Mouse (Mus musculus) ES-Bruce4 (cell line): ENCODE results near the gene Dnhd1. TPM values are rescaled to one million over a fixed set of nuclear protein-coding genes. Genes with fewer than 3 reads are reported as not detected.

Source experiments
- H3K27ac ChIP-seq: 2 replicates; pipeline ENCODE4 v1.5.1; 2012; ENCODE audit warnings: low read length, inconsistent platforms; ENCODE audit not compliant: insufficient read depth
- H3K27me3 ChIP-seq: 2 replicates; pipeline ENCODE4 v1.6.1; 2012; ENCODE audit warnings: mild to moderate bottlenecking, low read length, inconsistent platforms; ENCODE audit not compliant: control insufficient read depth, poor library complexity, insufficient read depth, severe bottlenecking
- H3K36me3 ChIP-seq: 2 replicates; pipeline ENCODE4 v1.6.1; 2012; ENCODE audit warnings: inconsistent platforms, mild to moderate bottlenecking, low read length, moderate library complexity; ENCODE audit not compliant: control insufficient read depth, poor library complexity, insufficient read depth, severe bottlenecking
- H3K4me1 ChIP-seq: one replicate; pipeline ENCODE4 v1.8.1; 2011; ENCODE audit warnings: low read length; ENCODE audit not compliant: control insufficient read depth, insufficient read depth
- H3K4me3 ChIP-seq: 2 replicates; pipeline ENCODE4 v1.5.1; 2011; ENCODE audit warnings: low read depth, mild to moderate bottlenecking, low read length
- H3K9ac ChIP-seq: 2 replicates; pipeline ENCODE4 v1.6.1; 2012; ENCODE audit warnings: low read depth, mild to moderate bottlenecking, inconsistent platforms; ENCODE audit not compliant: poor library complexity, severe bottlenecking
- H3K9me3 ChIP-seq: replicated peaks from 2 replicates; pipeline ENCODE4 v1.6.1; 2012; ENCODE audit warnings: mild to moderate bottlenecking, low read length, inconsistent platforms; ENCODE audit not compliant: control insufficient read depth, poor library complexity, insufficient read depth, severe bottlenecking
- CTCF ChIP-seq: IDR thresholded peaks from one replicate; pipeline ENCODE4 v1.8.1; 2011; ENCODE audit warnings: low read depth, low read length
- EP300 ChIP-seq: IDR thresholded peaks from 2 replicates; pipeline ENCODE4 v1.6.1; 2011; ENCODE audit warnings: low read depth, low read length; ENCODE audit not compliant: insufficient read depth
- POLR2A ChIP-seq: IDR thresholded peaks from one replicate; pipeline ENCODE4 v1.8.1; 2011; ENCODE audit warnings: low read length; ENCODE audit not compliant: insufficient read depth
- polyA plus RNA-seq: library from polyadenylated mRNA; stranded (reverse); fragments of >200 nt; gene quantifications from 2 replicates; pipeline ENCODE4 v1.2.4, GENCODE M21; 2011; ENCODE audit warnings: low read depth; ENCODE audit not compliant: missing spikeins, insufficient read depth, insufficient read length

Dnhd1 gene
- polyA plus RNA-seq, 1 experiment = 1.7 TPM

DNA sequence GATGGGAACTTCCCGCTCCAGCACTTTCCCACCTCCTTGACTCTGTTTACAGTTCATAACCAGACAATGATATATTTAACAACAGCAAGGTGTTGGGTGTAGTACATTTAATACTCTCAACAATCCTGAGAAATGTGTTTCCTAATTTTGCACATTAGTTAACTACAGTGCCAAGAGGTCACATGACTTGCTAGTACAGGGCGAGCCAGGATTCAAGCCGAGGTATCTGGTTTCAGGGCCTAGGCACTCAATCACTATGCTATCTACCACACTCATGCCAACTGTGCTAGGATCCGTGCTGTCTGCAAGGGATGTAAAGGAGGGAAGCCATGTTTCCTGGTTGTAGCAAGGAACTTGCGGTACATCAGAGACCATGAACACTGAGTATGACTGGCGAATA lies 34.1 kb upstream of the Dnhd1 start:
- Histone ChIP-seq H3K4me3 (no peak overlapping the region), H3K27ac (no peak overlapping the region), H3K36me3 (peaks cover 15% of the 10 kb centered on the region; the same call in 1 of the 2 replicates), H3K9me3 (peaks cover 20% of the 10 kb centered on the region), H3K4me1 (no peaks in the 10 kb centered on the region), H3K9ac (no peak overlapping the region), H3K27me3 (no peaks in the 10 kb centered on the region)
- no peak for TF ChIP-seq POLR2A
- TF ChIP-seq EP300 = no peak
- TF ChIP-seq CTCF = no peak

DNA sequence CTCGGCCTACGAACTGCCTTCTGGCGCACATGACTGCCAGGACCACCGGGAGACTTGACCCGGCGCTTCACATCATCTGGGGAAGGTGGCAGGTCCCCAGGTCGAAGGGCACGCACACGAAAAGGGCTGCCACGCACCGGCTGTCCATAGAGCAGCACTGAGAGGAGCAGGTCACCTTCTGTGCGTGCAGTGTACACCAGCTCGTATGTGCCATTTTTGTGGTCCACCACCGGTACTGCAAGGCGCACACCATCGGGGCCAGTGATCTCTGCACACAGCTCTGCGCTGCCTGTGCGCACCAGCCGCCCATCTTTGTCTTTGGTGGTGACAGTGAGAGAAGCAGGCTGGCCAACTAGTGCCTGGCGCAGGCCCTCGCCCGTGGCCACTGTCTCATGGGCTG lies 32.8 kb upstream of the Dnhd1 start:
- Histone ChIP-seq H3K27ac (no peak overlapping the region), H3K9ac (no peak overlapping the region), H3K4me3 (no peak overlapping the region), H3K9me3 (peaks cover 20% of the 10 kb centered on the region), H3K27me3 (no peaks in the 10 kb centered on the region), H3K4me1 (no peaks in the 10 kb centered on the region), H3K36me3 (peaks cover 10% of the 10 kb centered on the region; the same call in 1 of the 2 replicates)
- TF ChIP-seq CTCF = no peak
- no peak for TF ChIP-seq EP300
- TF ChIP-seq POLR2A = no peak

GRCm38 (mm10) chr7:105619701-105620100 lies 30.9 kb upstream of the Dnhd1 start:
- H3K4me1 ChIP-seq = no peaks in the 10 kb centered on the region
- peaks cover 8% of the 10 kb centered on the region; the same call in 1 of the 2 replicates for H3K36me3 ChIP-seq
- H3K27ac ChIP-seq = no peak overlapping the region
- peaks cover 20% of the 10 kb centered on the region for H3K9me3 ChIP-seq
- no peak for TF ChIP-seq CTCF
- H3K27me3 ChIP-seq = no peaks in the 10 kb centered on the region
- H3K9ac ChIP-seq = no peak overlapping the region
- H3K4me3 ChIP-seq = no peak overlapping the region

- Histone ChIP-seq H3K36me3 (peaks cover 8% of the 10 kb centered on the region; the same call in 1 of the 2 replicates), H3K4me1 (no peaks in the 10 kb centered on the region), H3K9me3 (peaks cover 20% of the 10 kb centered on the region), H3K27me3 (no peaks in the 10 kb centered on the region), H3K27ac (no peak overlapping the region), H3K9ac (no peak overlapping the region), H3K4me3 (no peak overlapping the region)
- TF ChIP-seq EP300 (no peak), CTCF (no peak), POLR2A (no peak)
Observed at GRCm38 (mm10) chr7:105621053-105621452, 29.6 kb upstream of the Dnhd1 start.

GRCm38 (mm10) chr7:105621646-105622292 lies 28.9 kb upstream of the Dnhd1 start:
- Histone ChIP-seq H3K9ac (no peak overlapping the region), H3K4me3 (no peak overlapping the region), H3K4me1 (no peaks in the 10 kb centered on the region), H3K9me3 (peaks cover 20% of the 10 kb centered on the region), H3K27ac (no peak overlapping the region), H3K27me3 (no peaks in the 10 kb centered on the region), H3K36me3 (peaks cover 8% of the 10 kb centered on the region; the same call in 1 of the 2 replicates)
- TF ChIP-seq EP300 (no peak), CTCF (no peak), POLR2A (no peak)

GRCm38 (mm10) chr7:105625397-105625796 lies 25.2 kb upstream of the Dnhd1 start:
- Histone ChIP-seq H3K27me3 (no peaks in the 10 kb centered on the region), H3K36me3 (no peaks in the 10 kb centered on the region), H3K27ac (no peak overlapping the region), H3K9me3 (no peaks in the 10 kb centered on the region), H3K9ac (no peak overlapping the region), H3K4me3 (no peak overlapping the region), H3K4me1 (no peaks in the 10 kb centered on the region)
- no peak for TF ChIP-seq POLR2A
- no peak for TF ChIP-seq EP300
